Mouse (Mus musculus): ENCODE measurements around the gene Csrnp2. TPM values are rescaled to one million over a fixed set of nuclear protein-coding genes. Genes with fewer than 3 reads are reported as not detected.

Gene Csrnp2
- total and polyA plus RNA-seq, 3 experiments = 4.2 to 5.8 TPM; not detected in 1

- peak; percentile 95 for TF ChIP-seq NELFE (IDR thresholded peaks at IDR 0.05; ENCODE audit: low read depth, low read length)
- no peak for TF ChIP-seq CHD1 (IDR thresholded peaks at IDR 0.05; ENCODE audit: low read depth, low read length)
- TF ChIP-seq MAZ (IDR thresholded peaks at IDR 0.05; ENCODE audit: low read depth, low read length) = no peak; the same call in none of the 2 replicates
- peak; percentile 80; the same call in 1 of the 2 replicates for TF ChIP-seq ZMIZ1 (IDR thresholded peaks at IDR 0.05; ENCODE audit: low read depth, low read length)
- TF ChIP-seq USF1 (IDR thresholded peaks at IDR 0.05; ENCODE audit: low read depth, low read length) = no peak
- peak; percentile 64 for TF ChIP-seq SMC3 (IDR thresholded peaks at IDR 0.05; ENCODE audit: low read depth, low read length)
- 0 out of 2 replicates have a peak, but pooled peaks have one; percentile 8 for TF ChIP-seq BHLHE40 (IDR thresholded peaks at IDR 0.05; ENCODE audit: borderline replicate concordance, low read depth, low read length)
- TF ChIP-seq GATA1 (IDR thresholded peaks at IDR 0.05; ENCODE audit: low read depth, low read length) = no peak
- peak; percentile 65 for TF ChIP-seq MYC (IDR thresholded peaks at IDR 0.05; ENCODE audit: low read depth, low read length)
- peak; percentile 28; the same call in 1 of the 2 replicates for TF ChIP-seq MYB (IDR thresholded peaks at IDR 0.05; ENCODE audit: low read depth, low read length)
- TF ChIP-seq ZKSCAN1 (IDR thresholded peaks at IDR 0.05; ENCODE audit: low read depth, low read length) = no peak
- no peak for TF ChIP-seq E2F4 (IDR thresholded peaks at IDR 0.05; ENCODE audit: borderline replicate concordance, low read depth, low read length)
Measured at GRCm38 (mm10) chr15:100468295-100469188, 26.7 kb downstream of the Csrnp2 start, which contains the start of gene Letmd1 (continued).

- Histone ChIP-seq H3K79me2 (ENCODE audit: control insufficient read depth, insufficient read depth, low read length, poor library complexity) (peaks cover 19% of the 10 kb centered on the region), H3K36me3 (ENCODE audit: control insufficient read depth in 1 of 2, insufficient read depth in 2 of 2, low read length in 2 of 2) (peaks cover 0 to 10% of the 10 kb centered on the region in 2 experiments; a peak in 2 of 4 replicates), H3K9ac (ENCODE audit: control insufficient read depth, low read depth, low read length, poor library complexity, severe bottlenecking) (peak overlapping the region; percentile 97), H3K4me3 (ENCODE audit: control insufficient read depth in 1 of 2, insufficient read depth in 1 of 2, low read depth in 2 of 2, low read length in 2 of 2) (peak overlapping the region; percentile 89; a peak in 3 of 4 replicates), H3K27me3 (ENCODE audit: control insufficient read depth in 1 of 2, insufficient read depth in 2 of 2, low read length in 2 of 2) (no peaks in the 10 kb centered on the region), H3K4me1 (ENCODE audit: control insufficient read depth in 1 of 2, insufficient read depth in 2 of 2, low read length in 2 of 2) (peaks cover 0 to 10% of the 10 kb centered on the region in 2 experiments; a peak in 2 of 4 replicates), H3K27ac (ENCODE audit: control insufficient read depth, low read depth, low read length) (no peak overlapping the region), H3K9me3 (replicated peaks; ENCODE audit: insufficient read depth, low read length) (no peaks in the 10 kb centered on the region)
- DNase-seq (ENCODE audit: low read depth, low spot score) = no peak
- no peak for TF ChIP-seq ZC3H11A (IDR thresholded peaks at IDR 0.05; ENCODE audit: low read depth, low read length)
- TF ChIP-seq KAT2A (conservative IDR thresholded peaks at IDR 0.05; ENCODE audit: low read depth, low read length) = no peak
- no peak for TF ChIP-seq RAD21 (IDR thresholded peaks at IDR 0.05; ENCODE audit: low read depth, low read length)
- no peak for TF ChIP-seq CTCF (IDR thresholded peaks at IDR 0.05 in 2 of 3, conservative IDR thresholded peaks at IDR 0.05 in 1 of 3; ENCODE audit: control insufficient read depth in 1 of 3, insufficient read depth in 1 of 3, low read depth in 2 of 3, low read length in 3 of 3, poor library complexity in 1 of 3, severe bottlenecking in 1 of 3)
- TF ChIP-seq POLR2AphosphoS5 (IDR thresholded peaks at IDR 0.05; ENCODE audit: borderline replicate concordance, low read depth, low read length) = no peak
- TF ChIP-seq MAFK (IDR thresholded peaks at IDR 0.05; ENCODE audit: borderline replicate concordance, low read depth, low read length) = no peak
- TF ChIP-seq GATA1 (IDR thresholded peaks at IDR 0.05; ENCODE audit: low read depth, low read length) = no peak
- no peak for TF ChIP-seq SMC3 (IDR thresholded peaks at IDR 0.05; ENCODE audit: low read depth, low read length)
- TF ChIP-seq ZKSCAN1 (IDR thresholded peaks at IDR 0.05; ENCODE audit: low read depth, low read length) = no peak
- no peak for TF ChIP-seq USF1 (IDR thresholded peaks at IDR 0.05; ENCODE audit: low read depth, low read length)
- TF ChIP-seq TCF12 (IDR thresholded peaks at IDR 0.05; ENCODE audit: low read depth, low read length) = no peak
- no peak for TF ChIP-seq E2F4 (IDR thresholded peaks at IDR 0.05; ENCODE audit: borderline replicate concordance, low read depth, low read length)
Measured at GRCm38 (mm10) chr15:100467738-100468137, 27.6 kb downstream of the Csrnp2 start.
